Mouse (Mus musculus): ENCODE results near the gene Adm2. TPM values are rescaled to one million over a fixed set of nuclear protein-coding genes. Genes with fewer than 3 reads are reported as not detected.

Gene Adm2
- polyA plus RNA-seq, 1 experiment from 2014 or later, result 0.17 TPM

DNA sequence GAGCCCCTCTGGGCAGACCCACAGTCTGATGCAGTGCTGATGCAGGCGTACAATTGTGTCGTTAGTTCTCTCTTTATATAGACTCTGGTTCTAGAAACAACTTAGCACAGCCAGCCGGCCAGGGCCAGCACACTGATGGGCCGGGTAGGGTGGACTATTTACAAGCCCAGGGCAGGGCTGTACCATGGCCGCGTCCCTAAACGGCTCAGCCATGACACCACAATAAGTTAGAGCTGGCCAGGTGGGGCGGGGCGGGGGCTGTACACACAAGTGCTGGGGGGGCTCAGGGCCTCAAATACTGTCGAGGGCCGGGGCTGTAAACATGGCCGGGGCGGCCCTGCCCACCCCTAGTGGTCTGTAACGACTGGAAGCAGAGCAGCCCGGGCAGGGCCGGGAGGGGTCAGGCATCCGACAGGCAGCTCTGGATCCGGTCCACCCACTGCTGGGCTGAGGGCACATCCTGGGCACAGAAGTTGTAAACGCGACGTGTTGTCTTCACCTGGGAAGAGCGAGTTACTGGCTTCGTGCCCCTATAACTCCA is 34.2 kb upstream of the Adm2 start:
- H3K36me3 ChIP-seq (ENCODE audit: control insufficient read depth, insufficient read depth, low read length), result peaks cover 12% of the 10 kb centered on the region

GRCm38 (mm10) chr15:89289455-89289854 is 33.1 kb upstream of the Adm2 start:
- peaks cover 16% of the 10 kb centered on the region for H3K36me3 ChIP-seq (ENCODE audit: control insufficient read depth, insufficient read depth, low read length)
- H3K4me1 ChIP-seq (ENCODE audit: control insufficient read depth, insufficient read depth, low read length), result no peaks in the 10 kb centered on the region
- H3K27ac ChIP-seq (ENCODE audit: low read depth, low read length), result no peak overlapping the region
- H3K4me2 ChIP-seq (ENCODE audit: low read depth), result no peak overlapping the region
- no peaks in the 10 kb centered on the region for H3K27me3 ChIP-seq (ENCODE audit: control insufficient read depth, insufficient read depth, low read length)
- H3K4me3 ChIP-seq (ENCODE audit: low read depth, low read length), result no peak overlapping the region
- no peak overlapping the region for H3K9ac ChIP-seq (ENCODE audit: low read length)
- DNase-seq (ENCODE audit: low spot score) (no peak), ATAC-seq (ENCODE audit: insufficient read depth, low FRiP score, low TSS enrichment) (no peak)
- no peaks in the 10 kb centered on the region for H3K9me3 ChIP-seq (ENCODE audit: control insufficient read depth, low read length)
- 96% methylated on average over 11 of the region's 11 CpGs for WGBS

More for the DNA sequence above, 34.2 kb upstream of the Adm2 start:
- H3K4me2 ChIP-seq (ENCODE audit: low read depth), result no peak overlapping the region
- no peak overlapping the region for H3K4me3 ChIP-seq (ENCODE audit: low read depth, low read length)
- WGBS, result 88% methylated on average over 23 of the region's 23 CpGs
- no peak overlapping the region for H3K27ac ChIP-seq (ENCODE audit: low read depth, low read length)
- no peaks in the 10 kb centered on the region for H3K9me3 ChIP-seq (ENCODE audit: control insufficient read depth, low read length)
- H3K27me3 ChIP-seq (ENCODE audit: control insufficient read depth, insufficient read depth, low read length), result no peaks in the 10 kb centered on the region
- ATAC-seq (ENCODE audit: insufficient read depth, low FRiP score, low TSS enrichment), result no peak
- no peak overlapping the region for H3K9ac ChIP-seq (ENCODE audit: low read length)
- no peak for DNase-seq (ENCODE audit: low spot score)
- no peaks in the 10 kb centered on the region for H3K4me1 ChIP-seq (ENCODE audit: control insufficient read depth, insufficient read depth, low read length)

DNA sequence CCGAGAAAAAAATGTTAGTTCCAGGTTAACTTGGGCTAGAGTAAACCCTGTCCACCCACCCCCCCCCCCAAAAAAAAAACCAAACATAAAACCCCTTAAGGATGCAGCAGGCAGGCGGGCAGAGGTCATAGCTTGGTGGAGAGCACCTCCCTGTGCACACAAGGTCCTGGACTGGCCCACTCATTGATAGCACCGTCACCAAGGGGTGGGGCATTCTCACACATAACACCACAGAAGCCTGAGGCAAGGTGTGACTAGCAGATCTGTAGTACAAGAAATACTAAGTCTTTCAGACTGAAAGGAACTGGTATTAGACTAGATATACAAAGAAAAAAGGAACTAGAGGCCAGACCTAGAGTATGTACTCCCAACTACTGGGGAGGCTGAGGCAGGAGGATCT is 31.0 kb upstream of the Adm2 start:
- ATAC-seq (ENCODE audit: insufficient read depth, low FRiP score, low TSS enrichment) (no peak), DNase-seq (ENCODE audit: low spot score) (no peak)
- Histone ChIP-seq H3K4me1 (ENCODE audit: control insufficient read depth, insufficient read depth, low read length) (no peaks in the 10 kb centered on the region), H3K27ac (ENCODE audit: low read depth, low read length) (no peak overlapping the region), H3K36me3 (ENCODE audit: control insufficient read depth, insufficient read depth, low read length) (peaks cover 25% of the 10 kb centered on the region), H3K27me3 (ENCODE audit: control insufficient read depth, insufficient read depth, low read length) (no peaks in the 10 kb centered on the region), H3K9ac (ENCODE audit: low read length) (no peak overlapping the region), H3K9me3 (ENCODE audit: control insufficient read depth, low read length) (no peaks in the 10 kb centered on the region), H3K4me2 (ENCODE audit: low read depth) (no peak overlapping the region), H3K4me3 (ENCODE audit: low read depth, low read length) (no peak overlapping the region)
- WGBS, result 87% methylated on average over 3 of the region's 3 CpGs

GRCm38 (mm10) chr15:89292795-89293194 is 29.7 kb upstream of the Adm2 start:
- ATAC-seq (ENCODE audit: insufficient read depth, low FRiP score, low TSS enrichment), result no peak
- no peaks in the 10 kb centered on the region for H3K4me1 ChIP-seq (ENCODE audit: control insufficient read depth, insufficient read depth, low read length)

DNA sequence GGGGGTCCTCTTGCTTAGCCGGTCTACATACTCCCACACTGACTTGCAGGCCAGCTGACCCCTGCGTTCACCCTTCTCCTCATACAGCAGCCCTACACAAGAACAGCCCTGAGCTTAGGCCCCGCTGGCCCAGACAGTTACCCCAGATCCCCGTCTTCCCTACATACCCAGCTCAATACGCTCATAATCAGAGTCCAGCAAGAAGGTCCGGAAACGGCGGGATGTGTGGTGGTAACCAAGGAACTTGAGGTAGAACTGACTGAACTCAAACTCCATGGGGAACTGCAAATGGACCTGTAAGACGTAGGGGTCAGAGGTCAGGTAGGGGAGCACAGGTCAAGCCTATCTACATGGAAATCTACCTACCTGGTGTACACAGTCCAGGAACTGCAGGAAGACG is 28.7 kb upstream of the Adm2 start:
- Histone ChIP-seq H3K27ac (ENCODE audit: low read depth, low read length) (no peak overlapping the region), H3K4me3 (ENCODE audit: low read depth, low read length) (no peak overlapping the region), H3K36me3 (ENCODE audit: control insufficient read depth, insufficient read depth, low read length) (peaks cover 25% of the 10 kb centered on the region), H3K9ac (ENCODE audit: low read length) (no peak overlapping the region), H3K9me3 (ENCODE audit: control insufficient read depth, low read length) (no peaks in the 10 kb centered on the region), H3K4me1 (ENCODE audit: control insufficient read depth, insufficient read depth, low read length) (no peaks in the 10 kb centered on the region), H3K27me3 (ENCODE audit: control insufficient read depth, insufficient read depth, low read length) (no peaks in the 10 kb centered on the region), H3K4me2 (ENCODE audit: low read depth) (no peak overlapping the region)
- ATAC-seq (ENCODE audit: insufficient read depth, low FRiP score, low TSS enrichment) (no peak), DNase-seq (ENCODE audit: low spot score) (no peak)
- WGBS, result 92% methylated on average over 10 of the region's 10 CpGs

More at GRCm38 (mm10) chr15:89292795-89293194, 29.7 kb upstream of the Adm2 start:
- Histone ChIP-seq H3K27me3 (ENCODE audit: control insufficient read depth, insufficient read depth, low read length) (no peaks in the 10 kb centered on the region), H3K27ac (ENCODE audit: low read depth, low read length) (no peak overlapping the region), H3K36me3 (ENCODE audit: control insufficient read depth, insufficient read depth, low read length) (peaks cover 25% of the 10 kb centered on the region), H3K9me3 (ENCODE audit: control insufficient read depth, low read length) (no peaks in the 10 kb centered on the region), H3K4me2 (ENCODE audit: low read depth) (no peak overlapping the region), H3K4me3 (ENCODE audit: low read depth, low read length) (no peak overlapping the region), H3K9ac (ENCODE audit: low read length) (no peak overlapping the region)
- WGBS, result 94% methylated on average over 2 of the region's 2 CpGs
- no peak for DNase-seq (ENCODE audit: low spot score)

GRCm38 (mm10) chr15:89295580-89296165 is 26.8 kb upstream of the Adm2 start:
- Histone ChIP-seq H3K36me3 (ENCODE audit: control insufficient read depth, insufficient read depth, low read length) (peaks cover 36% of the 10 kb centered on the region), H3K4me2 (ENCODE audit: low read depth) (no peak overlapping the region), H3K4me3 (ENCODE audit: low read depth, low read length) (no peak overlapping the region), H3K4me1 (ENCODE audit: control insufficient read depth, insufficient read depth, low read length) (no peaks in the 10 kb centered on the region), H3K9ac (ENCODE audit: low read length) (no peak overlapping the region), H3K9me3 (ENCODE audit: control insufficient read depth, low read length) (no peaks in the 10 kb centered on the region), H3K27me3 (ENCODE audit: control insufficient read depth, insufficient read depth, low read length) (no peaks in the 10 kb centered on the region), H3K27ac (ENCODE audit: low read depth, low read length) (no peak overlapping the region)
- DNase-seq (ENCODE audit: low spot score) (no peak), ATAC-seq (ENCODE audit: insufficient read depth, low FRiP score, low TSS enrichment) (no peak)
- WGBS, result 91% methylated on average over 8 of the region's 8 CpGs

GRCm38 (mm10) chr15:89296465-89296864 is 26.1 kb upstream of the Adm2 start:
- DNase-seq (ENCODE audit: low spot score) (no peak), ATAC-seq (ENCODE audit: insufficient read depth, low FRiP score, low TSS enrichment) (no peak)
- H3K4me1 ChIP-seq (ENCODE audit: control insufficient read depth, insufficient read depth, low read length), result no peaks in the 10 kb centered on the region
- 100% methylated on average over 1 of the region's 1 CpGs for WGBS
- H3K27ac ChIP-seq (ENCODE audit: low read depth, low read length), result no peak overlapping the region
- H3K27me3 ChIP-seq (ENCODE audit: control insufficient read depth, insufficient read depth, low read length), result no peaks in the 10 kb centered on the region
- peaks cover 37% of the 10 kb centered on the region for H3K36me3 ChIP-seq (ENCODE audit: control insufficient read depth, insufficient read depth, low read length)
- no peak overlapping the region for H3K4me3 ChIP-seq (ENCODE audit: low read depth, low read length)
- H3K9me3 ChIP-seq (ENCODE audit: control insufficient read depth, low read length), result no peaks in the 10 kb centered on the region
- H3K4me2 ChIP-seq (ENCODE audit: low read depth), result no peak overlapping the region
- H3K9ac ChIP-seq (ENCODE audit: low read length), result no peak overlapping the region

- Histone ChIP-seq H3K27me3 (ENCODE audit: control insufficient read depth, insufficient read depth, low read length) (no peaks in the 10 kb centered on the region), H3K27ac (ENCODE audit: low read depth, low read length) (no peak overlapping the region), H3K36me3 (ENCODE audit: control insufficient read depth, insufficient read depth, low read length) (peaks cover 48% of the 10 kb centered on the region), H3K4me3 (ENCODE audit: low read depth, low read length) (no peak overlapping the region), H3K9me3 (ENCODE audit: control insufficient read depth, low read length) (no peaks in the 10 kb centered on the region), H3K9ac (ENCODE audit: low read length) (no peak overlapping the region), H3K4me1 (ENCODE audit: control insufficient read depth, insufficient read depth, low read length) (no peaks in the 10 kb centered on the region), H3K4me2 (ENCODE audit: low read depth) (no peak overlapping the region)
- 95% methylated on average over 2 of the region's 2 CpGs for WGBS
- no peak for DNase-seq (ENCODE audit: low spot score)
- ATAC-seq (ENCODE audit: insufficient read depth, low FRiP score, low TSS enrichment), result no peak
Observed at GRCm38 (mm10) chr15:89297695-89298094, 24.8 kb upstream of the Adm2 start.

GRCm38 (mm10) chr15:89300180-89300579 is 22.3 kb upstream of the Adm2 start:
- H3K4me1 ChIP-seq (ENCODE audit: control insufficient read depth, insufficient read depth, low read length), result no peaks in the 10 kb centered on the region
- no peaks in the 10 kb centered on the region for H3K27me3 ChIP-seq (ENCODE audit: control insufficient read depth, insufficient read depth, low read length)
- H3K9me3 ChIP-seq (ENCODE audit: control insufficient read depth, low read length), result no peaks in the 10 kb centered on the region
- H3K4me2 ChIP-seq (ENCODE audit: low read depth), result no peak overlapping the region
- no peak overlapping the region for H3K27ac ChIP-seq (ENCODE audit: low read depth, low read length)
- no peak for ATAC-seq (ENCODE audit: insufficient read depth, low FRiP score, low TSS enrichment)
- no peak overlapping the region for H3K4me3 ChIP-seq (ENCODE audit: low read depth, low read length)
- H3K9ac ChIP-seq (ENCODE audit: low read length), result no peak overlapping the region
- WGBS, result 91% methylated on average over 13 of the region's 13 CpGs
- DNase-seq (ENCODE audit: low spot score), result no peak
- peaks cover 50% of the 10 kb centered on the region for H3K36me3 ChIP-seq (ENCODE audit: control insufficient read depth, insufficient read depth, low read length)
